Mouse (Mus musculus) NIH3T3 (cell line): ENCODE data around the gene Ints5.

ENCODE experiments used
- DNase-seq: peaks from one replicate; pipeline ENCODE4 v3.0.0-alpha.2; 2012; ENCODE audit warnings: low read depth

The Ints5 gene

GRCm38 (mm10) chr19:8929224-8930088, 36.7 kb downstream of the Ints5 start, which contains the start of the genes Rom1 and Eml3:
Gene Rom1, minus strand, starts transcription at chr19:8929356.
Gene Eml3, plus strand, starts transcription at chr19:8929552.
- DNase-seq, result peak; percentile 82

- DNase-seq, result peak; percentile 44
Measured at GRCm38 (mm10) chr19:8930117-8930516, 37.3 kb downstream of the Ints5 start.

GRCm38 (mm10) chr19:8930771-8931170, 38.0 kb downstream of the Ints5 start:
- no peak for DNase-seq

DNA sequence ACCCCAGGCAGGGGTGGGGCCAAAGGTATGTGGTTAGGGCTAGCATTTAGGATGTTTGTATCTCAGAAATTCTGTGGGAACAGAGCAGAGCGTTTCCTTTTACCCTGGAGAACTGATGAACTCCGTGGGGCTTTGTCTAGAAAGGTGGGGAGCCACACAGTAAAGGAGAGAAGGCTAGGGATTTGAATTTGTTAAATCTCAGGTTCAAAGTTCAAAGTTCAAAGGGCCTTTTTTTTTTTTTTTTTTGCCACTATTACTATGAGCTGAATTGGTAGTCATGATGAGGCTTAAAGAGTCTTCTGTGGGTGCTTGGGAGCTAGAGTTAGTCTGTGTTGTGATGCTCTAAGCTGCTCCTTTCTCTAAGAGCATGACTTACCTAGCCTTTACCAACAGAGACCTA, 43.9 kb downstream of the Ints5 start:
- no peak for DNase-seq

DNA sequence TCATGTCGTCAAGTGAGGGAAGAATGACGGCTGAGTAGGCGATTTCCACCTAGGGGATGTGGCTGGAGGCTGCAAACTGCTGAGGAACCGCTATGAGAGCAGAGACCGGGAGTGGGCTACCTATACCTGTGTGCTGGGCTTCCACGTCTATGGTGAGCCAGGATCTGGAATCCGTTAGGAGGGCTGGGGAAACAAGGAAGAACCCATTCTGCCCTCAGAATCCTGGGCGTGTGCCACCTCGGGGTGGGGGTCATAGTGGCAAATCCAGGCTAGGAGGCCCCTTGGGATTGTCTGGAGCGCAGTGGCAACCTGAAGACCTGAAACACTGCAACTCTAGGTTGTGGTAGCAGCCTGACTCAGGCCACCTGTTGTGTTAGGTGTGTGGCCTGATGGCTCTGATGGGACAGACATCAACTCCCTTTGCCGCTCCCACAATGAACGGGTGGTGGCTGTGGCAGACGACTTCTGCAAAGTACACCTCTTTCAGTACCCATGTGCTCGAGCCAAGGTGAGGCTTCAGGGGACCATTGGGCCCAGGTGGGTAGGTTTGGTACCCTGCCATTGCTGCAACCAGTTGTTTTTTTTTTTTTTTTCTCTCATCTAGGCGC, 47.8 kb downstream of the Ints5 start:
- no peak for DNase-seq

DNA sequence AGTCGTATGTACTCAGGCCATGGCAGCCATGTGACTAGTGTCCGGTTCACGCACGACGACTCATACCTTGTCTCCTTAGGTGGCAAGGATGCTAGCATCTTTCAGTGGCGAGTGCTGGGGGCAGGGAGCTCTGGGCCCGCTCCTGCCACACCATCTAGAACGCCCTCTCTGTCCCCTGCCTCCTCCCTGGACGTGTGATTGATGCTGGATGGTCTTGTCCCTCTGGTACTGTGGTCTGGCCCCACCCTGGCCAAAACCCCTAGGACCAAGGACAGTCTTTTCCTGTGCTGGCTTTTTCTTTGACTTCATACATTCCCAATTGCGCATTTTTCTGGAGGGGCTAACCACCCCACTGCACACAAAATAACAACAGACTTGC, 48.3 kb downstream of the Ints5 start:
- no peak for DNase-seq

- peak; percentile 99 for DNase-seq
Measured at GRCm38 (mm10) chr19:8941515-8942217, 48.9 kb downstream of the Ints5 start, which contains the start of gene Mta2. Gene Mta2, plus strand, starts transcription at chr19:8941875.

DNA sequence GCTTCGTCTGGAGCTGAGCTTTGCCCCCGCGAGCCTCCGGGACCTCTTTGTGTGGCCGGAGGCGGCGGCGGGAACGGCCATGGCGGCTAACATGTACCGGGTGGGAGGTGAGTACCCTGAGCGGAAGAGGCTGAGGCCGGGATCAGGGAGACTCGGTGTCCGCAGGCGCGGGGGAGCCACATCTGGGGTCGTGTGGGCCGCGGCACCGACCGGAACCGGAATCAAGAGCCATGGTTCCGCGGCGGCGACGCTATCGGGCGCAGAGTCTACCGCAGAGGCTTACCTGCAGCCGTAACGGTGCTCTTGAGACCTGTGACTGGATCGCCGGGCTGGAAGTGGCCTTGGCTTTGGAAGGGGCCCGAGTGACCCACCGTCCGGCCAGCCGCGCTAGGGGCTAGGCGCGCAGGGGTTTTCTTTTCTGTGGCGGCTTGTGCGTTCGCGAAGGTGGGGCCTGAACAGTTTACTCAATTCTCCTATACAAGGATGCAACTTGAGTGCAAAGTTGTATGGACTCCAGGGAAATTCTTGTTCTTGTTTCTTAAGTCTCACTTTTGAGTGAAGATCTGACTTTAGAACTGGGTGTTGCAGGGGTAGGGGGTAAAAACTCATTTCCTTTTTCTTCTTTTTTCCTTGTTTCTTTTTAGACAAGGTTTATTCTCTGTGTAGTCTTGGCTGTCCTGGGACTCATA, 49.6 kb downstream of the Ints5 start:
- peak; percentile 70 for DNase-seq

DNA sequence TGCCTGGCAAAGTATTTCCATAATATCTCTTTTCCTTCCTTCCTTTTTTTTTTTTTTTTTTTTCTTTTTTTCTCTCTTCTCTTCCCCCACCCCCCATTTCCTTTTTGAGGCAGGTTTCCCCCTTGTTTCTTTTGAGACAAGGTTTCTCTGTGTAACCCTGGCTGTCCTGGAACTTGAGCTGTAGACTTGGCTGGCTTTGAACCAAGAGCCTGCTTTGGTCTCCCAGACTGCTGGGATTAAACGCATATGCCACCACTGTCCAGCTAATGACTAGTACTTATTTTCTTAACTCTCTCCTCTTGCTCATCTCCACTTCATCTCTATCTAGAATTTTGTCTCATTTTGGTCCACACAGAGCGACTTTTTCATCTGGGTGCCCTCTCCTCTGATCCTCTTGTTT, 50.2 kb downstream of the Ints5 start:
- DNase-seq, result peak; percentile 50

DNA sequence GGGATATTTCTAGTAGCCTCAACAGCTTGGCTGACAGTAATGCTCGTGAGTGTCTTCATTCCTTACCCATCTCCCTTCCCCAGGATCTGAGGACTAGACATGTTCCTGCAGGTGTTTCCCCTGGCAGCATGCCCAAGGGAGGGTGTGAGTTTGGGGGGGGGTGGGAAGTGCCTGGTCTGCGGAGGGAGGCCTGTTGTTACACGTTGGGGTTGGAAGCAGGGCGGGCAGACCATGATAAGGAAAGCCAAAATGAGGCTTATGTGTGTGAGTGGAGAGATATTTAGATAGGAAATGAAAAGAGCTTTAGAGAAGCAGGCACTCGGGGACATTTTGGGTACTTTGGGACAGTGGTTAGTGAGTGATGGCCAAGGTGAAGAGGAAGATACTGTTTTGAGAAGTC, 51.3 kb downstream of the Ints5 start:
- DNase-seq, result no peak

- DNase-seq, result peak; percentile 75
Measured at GRCm38 (mm10) chr19:8944750-8945149, 51.9 kb downstream of the Ints5 start.

GRCm38 (mm10) chr19:8945251-8945650, 52.4 kb downstream of the Ints5 start:
- DNase-seq, result peak; percentile 50

GRCm38 (mm10) chr19:8946929-8947328, 54.1 kb downstream of the Ints5 start:
- no peak for DNase-seq
